Mouse (Mus musculus): ENCODE data around the gene Fscn2.
"Not testable (repeated sequence)": the region's sequence is repeated elsewhere in the genome, so short reads cannot be mapped to it uniquely, and the experiment has no call there.

Fscn2 gene

DNA sequence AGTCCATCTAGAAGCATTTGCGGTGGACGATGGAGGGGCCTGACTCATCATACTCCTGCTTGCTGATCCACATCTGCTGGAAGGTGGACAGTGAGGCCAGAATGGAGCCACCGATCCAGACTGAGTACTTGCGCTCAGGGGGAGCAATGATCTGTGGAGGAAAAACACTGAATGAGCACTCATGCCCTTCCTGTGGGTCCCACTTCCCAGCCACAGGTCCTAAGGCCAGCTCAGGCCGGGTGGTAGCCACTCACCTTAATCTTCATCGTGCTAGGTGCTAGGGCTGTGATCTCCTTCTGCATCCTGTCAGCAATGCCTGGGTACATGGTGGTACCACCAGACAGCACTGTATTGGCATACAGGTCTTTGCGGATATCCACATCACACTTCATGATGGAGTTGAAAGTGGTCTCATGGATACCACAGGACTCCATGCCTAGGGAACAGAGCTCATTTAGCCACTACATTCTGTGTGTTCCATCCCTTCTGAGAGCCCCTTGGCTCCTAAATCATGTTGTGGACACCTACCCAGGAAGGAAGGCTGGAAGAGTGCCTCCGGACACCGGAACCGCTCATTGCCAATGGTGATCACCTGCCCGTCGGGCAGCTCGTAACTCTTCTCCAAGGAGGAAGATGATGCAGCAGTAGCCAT lies 14.8 kb upstream of the Fscn2 start:
- DNase-seq (ENCODE audit: low spot score): not testable (repeated sequence)

DNA sequence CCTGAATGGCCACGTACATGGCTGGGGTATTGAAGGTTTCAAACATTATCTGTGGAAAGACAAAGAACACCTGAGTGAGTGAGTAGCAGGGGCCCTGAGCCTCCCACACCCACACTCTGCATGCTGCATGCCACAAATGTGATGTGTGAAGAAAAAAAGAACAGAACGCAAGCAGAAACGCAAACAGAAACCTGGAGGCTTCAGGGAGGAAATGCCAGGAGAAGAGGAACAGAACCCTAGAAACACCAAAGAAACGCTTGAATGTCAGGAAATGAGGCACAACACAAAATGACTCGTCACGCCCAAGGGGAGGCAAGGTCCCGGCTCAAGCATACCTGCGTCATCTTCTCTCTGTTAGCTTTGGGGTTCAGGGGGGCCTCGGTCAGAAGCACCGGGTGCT lies 14.0 kb upstream of the Fscn2 start:
- DNase-seq (ENCODE audit: low spot score): no peak

DNA sequence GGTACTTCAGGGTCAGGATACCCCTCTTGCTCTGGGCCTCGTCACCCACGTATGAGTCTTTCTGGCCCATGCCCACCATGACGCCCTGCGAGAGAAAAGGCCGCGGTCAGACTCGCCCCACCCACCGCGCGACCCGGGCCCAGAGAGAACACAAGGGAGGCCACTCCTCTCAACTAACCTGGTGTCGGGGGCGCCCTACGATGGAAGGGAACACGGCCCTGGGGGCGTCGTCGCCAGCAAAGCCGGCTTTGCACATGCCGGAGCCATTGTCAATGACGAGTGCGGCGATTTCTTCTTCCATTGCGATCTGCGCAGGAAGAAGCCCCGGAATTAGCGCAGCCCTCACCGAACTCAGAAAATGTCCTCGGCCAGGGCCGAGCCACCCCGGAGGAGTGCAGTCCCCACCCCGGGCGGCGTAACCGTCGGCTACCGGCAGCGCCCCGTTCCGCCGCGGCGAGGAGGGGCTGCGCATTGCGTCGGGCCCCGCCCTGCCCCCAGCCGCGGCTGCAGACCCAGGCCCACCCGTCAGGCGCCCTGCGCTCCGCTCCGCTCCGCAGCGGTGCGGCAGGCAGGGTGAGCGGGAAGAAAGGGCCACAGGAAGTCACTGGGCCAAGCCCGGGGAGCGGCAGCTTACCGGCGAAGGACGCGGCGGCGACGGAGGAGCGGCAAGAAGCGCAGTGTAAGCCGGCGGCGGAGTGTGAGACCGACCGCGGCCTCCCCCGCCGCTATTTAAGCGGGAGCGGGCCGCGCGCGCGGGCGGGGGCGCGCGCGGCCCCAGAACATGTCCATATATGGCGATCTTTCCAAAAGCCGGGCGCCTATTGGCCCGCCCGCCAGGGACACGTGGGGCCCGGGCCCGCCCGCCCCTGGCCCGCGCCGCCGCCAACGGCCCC lies 13.3 kb upstream of the Fscn2 start, which contains the start of gene Actg1:
Gene Actg1 (minus strand): TSS at position 752 of the 893 bp plus-strand sequence.
- peak; percentile 77 for DNase-seq (ENCODE audit: low spot score)

DNA sequence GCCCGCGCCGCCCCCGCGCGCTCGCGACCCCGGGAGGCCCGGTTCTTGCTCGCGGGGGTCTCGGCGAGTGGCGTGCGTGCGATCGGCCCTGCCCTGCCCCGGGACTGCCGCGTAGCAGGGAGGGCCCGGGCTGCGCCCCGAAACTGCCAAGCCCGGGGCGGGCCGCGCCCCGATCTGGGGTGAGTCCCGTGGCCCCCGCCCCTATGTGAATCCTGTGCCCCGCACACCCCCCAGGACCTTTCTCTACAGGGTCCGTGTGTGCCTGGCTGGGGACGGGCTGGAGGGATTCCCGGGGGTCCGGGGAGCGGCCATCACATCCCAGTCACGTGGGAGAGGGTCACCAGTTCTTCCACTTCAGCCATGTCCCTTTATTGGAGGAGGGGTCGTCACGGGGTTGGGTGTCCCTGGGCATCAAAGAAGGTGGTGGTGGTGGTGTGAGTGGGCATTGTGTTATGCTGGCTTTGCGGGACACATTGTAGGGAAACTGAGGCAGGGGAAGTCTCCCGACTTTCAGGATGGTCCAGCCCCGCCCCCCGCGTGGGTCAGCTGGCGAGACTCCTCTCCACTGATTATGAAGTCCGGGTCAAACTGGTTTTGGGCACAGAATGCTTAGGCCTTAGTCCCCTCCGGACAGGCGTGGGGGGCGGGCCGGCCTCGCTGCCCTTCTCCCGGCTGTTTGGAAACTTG lies 12.5 kb upstream of the Fscn2 start:
- DNase-seq (ENCODE audit: low spot score): no peak

DNA sequence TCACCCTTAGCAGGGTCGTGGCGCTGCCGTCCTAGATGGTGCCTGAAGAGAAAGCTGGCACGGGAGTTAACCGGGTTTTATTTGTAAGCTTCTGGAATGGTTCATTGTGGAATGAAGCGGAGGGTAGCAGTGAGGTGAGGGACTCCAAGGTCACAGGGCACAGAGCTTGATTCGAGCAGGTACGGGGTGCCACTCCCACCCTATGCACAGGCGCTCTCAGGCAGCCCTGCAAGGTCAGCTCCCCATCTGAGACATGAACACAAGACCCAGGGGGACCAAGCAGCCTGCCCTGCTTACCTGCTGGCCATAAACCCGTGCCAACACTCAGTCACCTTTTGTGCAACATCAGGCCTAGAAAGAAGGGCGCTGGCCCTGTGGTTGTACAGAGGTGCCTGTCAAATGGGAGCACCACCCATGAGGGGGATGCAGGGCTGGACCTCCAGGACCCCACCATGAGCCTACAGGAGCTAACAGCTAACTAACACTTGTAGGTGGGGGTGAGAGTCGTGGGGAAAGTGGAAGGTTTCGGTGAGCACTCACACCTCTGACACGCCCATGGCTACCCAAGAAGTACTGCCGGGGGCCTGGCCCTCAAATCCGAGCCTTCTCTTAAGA lies 11.9 kb upstream of the Fscn2 start:
- DNase-seq (ENCODE audit: low spot score): no peak

DNA sequence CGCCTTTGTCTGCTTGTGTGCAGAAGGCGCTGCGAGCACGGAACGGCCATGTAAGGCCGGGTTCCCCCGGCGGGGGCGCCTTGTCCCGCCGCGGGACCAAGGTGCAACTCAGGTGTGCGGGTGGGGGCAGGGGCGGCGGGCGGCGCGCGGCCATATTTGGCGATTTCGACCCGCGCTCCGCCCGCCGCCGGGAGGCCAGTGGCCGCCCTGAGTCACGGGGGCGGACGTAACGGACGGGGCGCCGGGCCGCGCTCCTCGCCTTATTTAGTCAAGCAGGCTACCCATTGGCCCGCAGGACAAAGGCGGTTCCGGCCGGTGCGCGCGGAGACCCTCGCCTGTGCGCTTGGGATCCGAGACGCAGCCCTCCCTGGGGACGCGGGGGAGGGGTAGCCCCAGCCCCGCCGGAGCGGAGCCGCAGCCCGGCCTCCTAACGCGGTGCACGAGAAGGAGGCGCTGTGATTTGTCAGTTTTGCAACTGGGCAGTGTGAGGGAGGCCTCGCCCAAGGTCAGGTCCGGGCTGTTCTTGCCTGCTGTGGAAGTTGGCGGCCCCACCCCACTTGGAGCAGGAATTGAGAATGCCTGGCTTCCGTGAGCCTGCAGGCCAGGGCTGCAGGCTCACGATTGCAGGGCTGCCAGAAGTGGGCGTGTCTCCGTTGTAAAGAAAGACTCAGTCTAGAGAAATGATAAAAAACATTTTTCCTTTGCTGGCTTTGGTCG lies 11.2 kb upstream of the Fscn2 start:
- peak; percentile 90 for DNase-seq (ENCODE audit: low spot score)

DNA sequence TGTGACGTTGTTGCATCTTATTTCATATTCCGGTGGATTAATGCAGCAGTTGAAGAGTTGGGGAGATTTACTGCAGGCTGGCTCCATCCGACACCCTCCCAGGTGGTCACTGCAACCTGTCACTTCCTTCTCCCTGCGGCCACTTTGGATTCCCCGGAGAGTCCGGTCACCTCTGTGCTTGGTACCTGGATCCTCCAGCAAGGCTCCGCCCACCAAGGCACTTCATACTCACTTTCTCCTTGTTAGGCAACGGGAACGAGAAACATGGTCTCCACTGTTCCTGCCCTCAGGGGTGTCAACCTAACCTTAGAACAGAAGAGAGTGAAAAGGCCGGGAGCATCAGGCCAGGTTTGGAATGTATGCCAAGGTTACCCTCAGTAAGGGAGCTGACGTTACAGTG lies 10.6 kb upstream of the Fscn2 start:
- no peak for DNase-seq (ENCODE audit: low spot score)

DNA sequence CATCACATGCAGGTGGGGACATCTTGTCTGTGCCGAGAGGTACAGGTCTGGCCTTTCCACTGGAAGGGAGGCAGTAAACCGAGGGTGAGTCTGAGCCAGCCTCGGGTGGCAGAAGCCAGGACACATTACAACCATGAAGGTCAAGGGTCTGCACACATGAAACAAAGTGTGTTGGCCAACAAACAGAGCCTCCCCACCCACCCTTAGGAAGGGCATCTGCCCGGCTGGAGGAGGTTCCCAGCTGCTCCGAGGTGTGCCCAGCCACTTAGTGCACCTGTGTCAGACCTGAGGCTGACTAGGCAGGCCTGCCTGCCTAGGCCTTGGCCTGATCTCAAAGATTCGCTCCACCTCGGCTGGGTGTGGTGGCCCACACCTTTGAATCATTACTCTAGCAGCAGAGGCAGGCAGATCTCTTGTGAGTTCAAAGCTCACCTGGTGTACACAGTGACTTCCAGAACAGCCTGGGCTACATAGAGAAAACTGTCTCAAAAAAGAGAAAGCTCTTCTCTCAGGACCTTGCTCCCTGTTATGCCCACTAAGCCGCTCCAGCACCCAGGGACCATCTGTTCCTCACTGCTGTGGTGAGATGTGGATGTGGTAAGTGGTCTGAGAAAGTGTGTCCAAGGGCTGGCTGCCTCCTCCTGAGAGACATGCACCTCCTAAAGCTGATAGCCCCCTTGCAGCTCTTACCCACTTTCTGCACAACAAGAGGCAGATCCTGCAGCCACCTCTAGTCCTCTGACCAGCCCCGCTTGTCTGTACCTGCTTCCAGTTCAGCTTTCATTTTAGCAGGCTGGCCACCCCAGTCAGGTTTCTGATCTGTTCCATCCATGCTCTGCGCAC lies 9.9 kb upstream of the Fscn2 start:
- no peak for DNase-seq (ENCODE audit: low spot score)

DNA sequence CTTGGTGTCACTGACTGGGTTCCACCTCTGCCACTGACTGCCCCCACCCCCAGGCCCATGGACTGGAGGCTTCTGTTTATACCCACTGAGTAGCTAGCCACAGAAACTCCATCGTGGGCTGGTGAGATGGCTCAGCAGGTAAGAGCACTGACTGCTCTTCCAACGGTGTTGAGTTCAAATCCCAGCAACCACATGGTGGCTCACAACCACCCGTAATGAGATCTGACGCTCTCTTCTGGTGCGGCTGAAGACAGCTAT lies 9.3 kb upstream of the Fscn2 start:
- DNase-seq (ENCODE audit: low spot score): not testable (repeated sequence)

DNA sequence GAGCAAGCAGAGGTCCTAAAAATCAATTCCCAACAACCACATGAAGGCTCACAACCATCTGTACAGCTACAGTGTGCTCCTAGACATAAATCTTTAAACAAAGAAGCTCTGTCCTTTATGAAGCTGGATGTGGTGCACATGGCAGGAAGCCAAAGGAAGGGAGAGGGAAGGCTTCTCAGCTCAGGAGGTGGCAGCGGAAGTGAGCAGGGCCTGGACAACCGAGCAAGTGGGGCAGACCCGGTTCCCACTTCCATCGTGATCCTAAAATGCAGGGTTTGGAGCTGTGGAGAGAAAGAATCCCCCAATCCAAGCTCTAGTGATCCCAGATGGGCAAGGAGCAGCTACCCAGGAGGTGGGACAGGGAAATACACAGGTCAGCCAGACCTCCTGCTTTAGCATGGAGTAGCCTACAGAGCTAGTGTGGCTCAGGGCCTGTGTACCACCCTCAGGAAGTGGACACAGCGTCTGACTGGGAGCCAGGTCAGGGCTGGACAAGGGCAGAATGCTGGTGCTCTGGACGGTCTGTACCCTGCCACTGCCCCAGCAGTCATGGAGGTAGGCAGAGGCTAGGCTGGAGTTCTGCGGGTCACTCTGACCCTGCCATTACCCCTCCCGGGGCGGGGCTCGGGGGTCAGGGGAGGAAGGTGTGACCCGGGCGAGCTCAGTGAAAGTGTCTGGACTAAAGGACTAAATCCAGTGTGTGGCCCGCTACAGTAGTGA lies 8.6 kb upstream of the Fscn2 start:
- DNase-seq (ENCODE audit: low spot score): no peak

DNA sequence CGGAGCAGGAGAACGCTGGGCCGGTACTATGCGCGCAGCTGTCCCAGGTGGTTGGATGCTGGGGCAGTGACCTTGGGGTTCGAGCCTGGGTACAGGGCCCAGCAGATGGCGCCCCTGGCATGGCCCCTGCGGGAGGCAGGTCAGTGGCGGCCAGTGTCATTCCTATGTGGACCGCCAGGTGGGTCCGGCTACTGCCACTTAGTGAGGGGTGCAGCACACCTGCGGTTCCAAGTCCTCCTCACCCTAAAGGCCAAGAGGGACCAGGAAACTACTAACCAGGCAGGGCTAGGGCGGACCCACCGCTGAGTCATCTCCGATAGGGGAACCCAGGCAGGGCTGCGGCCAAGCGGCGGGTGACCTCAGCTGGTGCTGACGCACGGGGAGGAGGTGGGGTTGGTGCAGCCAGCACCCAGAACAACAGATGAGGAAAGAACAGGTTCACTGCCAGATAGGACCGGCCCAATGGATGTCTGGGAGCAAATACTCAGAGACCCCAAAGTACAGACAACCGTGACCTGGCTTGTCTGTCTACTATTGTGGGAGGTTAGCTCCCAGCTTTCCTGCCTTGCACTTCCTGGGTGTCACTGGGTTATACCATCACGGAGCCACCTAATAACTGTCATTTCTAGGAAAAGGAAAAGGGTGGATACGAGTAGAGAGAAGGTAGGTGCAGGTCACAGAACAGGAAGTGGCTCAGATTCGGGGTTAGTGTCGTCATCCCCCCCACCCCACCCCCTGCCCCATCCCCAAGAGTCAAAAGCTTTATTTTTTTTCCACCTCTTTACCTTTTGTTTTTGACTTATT lies 7.6 kb upstream of the Fscn2 start:
- DNase-seq (ENCODE audit: low spot score): peak; percentile 80

DNA sequence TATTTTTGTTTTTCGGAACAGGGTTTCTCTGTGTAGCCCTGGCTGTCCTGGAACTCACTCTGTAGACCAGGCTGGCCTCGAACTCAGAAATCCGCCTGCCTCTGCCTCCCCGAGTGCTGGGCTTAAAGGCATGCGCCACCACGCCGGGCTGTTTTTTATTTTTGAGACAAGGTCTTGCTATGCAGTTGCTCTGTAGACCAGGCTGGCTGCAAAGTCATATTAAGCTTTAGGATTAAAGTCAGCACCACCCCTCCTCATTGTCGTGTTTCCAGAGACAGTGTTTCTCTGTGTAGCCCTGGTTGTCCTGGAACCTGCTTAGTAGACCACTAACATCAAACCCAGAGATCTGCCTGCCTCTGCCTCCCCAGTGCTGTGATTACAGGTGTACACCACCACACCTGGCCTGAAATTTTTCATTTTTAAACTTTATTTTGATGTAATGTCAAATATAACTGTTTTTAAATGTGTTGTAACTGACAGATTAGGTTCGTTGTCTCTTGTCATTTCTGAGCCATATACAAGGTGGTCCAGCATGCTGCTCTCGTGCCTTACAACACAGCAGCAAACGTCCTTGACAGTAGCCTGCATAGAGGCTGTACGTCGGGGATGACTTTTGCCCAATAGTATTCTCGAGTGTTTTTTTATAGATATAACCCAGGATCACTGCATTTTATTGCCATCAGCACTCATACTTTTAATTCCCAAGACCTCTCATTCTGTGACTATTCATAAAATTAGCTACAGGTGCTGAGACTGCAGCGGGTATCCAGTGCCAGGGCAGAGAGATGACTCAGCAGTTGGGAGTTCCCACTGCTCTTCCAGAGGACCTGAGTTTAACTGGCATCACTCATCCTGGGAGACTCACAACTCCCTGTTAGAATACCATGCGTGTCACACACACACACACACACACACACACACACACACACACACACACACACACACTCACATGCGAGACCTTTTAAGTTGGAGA lies 6.7 kb upstream of the Fscn2 start:
- no peak for DNase-seq (ENCODE audit: low spot score)

DNA sequence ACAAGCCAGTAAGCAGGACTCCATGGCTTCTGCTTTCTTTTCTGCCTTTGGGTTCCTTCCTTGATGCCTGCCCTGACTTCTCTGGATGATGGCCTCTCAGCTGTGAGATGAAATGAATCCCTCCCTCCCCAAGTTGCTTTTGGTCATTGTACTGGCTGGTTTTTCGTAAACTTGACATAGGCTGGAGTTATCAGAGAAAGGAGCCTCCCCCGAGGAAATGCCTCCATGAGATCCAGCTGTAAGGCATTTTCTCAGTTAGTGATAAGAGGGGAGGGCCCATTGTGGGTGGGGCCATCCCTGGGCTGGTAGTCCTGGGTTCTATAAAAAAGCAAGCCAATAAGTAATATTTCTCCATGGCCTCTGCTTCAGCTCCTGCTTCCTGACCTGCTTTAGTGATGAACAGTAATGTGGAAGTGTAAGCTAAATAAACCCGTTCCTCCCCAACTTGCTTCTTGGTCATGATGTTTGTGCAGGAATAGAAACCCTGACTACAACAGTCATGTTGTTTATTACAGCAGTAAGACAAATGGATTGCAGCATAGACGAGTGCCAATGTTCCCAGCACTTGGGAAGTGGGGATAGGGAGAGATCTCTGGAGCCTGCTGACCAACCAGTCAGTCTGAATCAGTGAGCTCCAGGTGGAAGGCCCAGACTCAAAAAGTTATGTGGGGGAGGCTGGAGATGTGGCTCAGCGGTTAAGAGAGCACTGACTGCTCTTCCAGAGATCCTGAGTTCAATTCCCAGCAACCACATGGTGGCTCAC lies 5.9 kb upstream of the Fscn2 start:
- DNase-seq (ENCODE audit: low spot score): no peak

DNA sequence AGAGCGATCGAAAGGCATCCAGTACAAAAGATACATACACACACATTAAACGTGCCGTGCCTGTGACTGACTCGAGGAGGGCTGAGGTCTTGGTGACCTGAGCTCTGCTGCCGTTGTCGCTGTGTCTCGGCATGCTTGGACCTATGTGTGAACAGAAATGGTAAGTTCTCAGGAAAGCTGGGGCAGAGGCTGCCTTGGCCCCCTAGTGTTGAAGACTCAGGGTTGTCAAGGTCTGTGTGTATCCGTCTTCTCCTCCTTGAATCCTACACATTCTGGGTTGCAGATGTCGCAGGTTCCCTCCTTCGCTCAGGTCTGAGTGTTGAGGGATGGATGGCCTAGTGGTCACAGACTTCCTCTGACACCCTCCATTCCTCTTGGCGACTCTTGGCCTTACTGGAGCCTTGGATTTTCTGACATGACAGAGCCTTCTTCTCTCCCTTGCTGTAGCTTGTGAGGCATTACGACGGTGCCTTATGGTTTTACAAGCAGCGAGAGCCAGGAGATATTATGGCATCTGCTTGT lies 5.0 kb upstream of the Fscn2 start:
- no peak for DNase-seq (ENCODE audit: low spot score)

DNA sequence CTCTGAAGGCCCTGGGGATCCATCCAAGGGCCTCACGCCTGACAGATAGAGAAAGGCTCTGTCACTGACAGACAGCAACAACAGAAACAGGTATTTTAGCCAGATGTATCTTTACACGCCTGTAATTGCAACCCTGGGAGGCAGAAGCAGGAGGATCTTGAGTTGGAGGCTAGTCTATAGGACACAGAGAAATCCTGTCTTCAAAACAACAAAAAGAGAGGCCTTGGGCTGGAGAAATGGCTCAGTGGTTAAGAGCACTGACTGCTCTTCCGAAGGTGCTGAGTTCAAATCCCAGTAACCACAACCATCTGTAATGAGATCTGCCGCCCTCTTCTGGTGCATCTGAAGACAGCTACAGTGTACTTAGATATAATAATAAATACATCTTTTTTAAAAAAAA lies 4.4 kb upstream of the Fscn2 start:
- DNase-seq (ENCODE audit: low spot score): no peak

DNA sequence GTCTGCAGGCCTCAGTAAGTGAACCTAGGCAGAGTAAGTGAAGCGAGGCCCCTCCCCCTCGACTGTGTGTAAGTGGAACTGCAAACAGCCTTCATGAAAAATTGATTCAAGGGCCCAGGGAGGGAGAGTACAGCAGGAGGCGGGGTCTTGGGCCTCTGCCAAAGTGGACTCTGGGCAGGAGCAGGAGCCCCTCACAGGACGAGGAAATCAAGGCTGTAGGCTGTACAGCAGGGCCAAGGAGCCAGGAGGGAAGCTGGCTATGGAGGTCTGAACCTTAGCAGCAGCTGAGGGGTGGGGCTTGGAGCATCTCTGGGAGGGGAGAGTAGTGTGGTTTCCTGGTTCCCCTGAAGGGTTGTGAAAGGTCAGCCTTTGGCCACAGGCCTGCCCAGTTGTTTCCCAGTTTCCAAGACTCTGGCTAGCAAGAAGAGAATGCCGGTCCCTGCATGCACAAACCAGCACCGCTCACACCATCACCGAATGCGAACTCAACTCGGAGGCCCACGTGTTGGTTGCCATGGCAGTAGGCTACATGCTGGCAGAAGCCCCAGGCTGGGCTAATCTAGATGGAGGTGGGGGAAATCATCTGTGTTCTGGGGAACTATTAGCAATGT lies 3.4 kb upstream of the Fscn2 start:
- no peak for DNase-seq (ENCODE audit: low spot score)

DNA sequence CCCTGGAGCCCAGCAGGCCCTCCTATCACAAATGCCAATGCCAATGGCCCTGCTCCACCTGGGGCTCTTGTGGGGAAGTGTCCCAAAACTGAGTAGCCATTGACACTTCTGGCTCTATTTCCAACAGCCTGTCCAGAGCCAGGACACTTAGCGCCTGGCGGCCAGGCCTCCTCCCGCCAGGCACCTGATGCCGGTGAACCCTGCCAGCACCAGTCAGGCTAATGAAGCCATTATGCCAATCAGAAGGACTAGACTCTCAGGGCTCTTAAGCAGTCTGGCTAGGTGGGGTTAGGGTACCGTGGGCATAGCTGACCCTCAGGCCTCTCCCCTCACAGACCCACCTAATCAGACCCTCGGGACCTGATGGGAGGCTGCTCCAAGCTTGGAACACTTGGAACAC lies 1.9 kb upstream of the Fscn2 start:
- DNase-seq (ENCODE audit: low spot score): no peak

Data from ovary, postnatal 14 days (tissue).